Mouse (Mus musculus): ENCODE data around the gene Tmod1. TPM values are rescaled to one million over a fixed set of nuclear protein-coding genes. Genes with fewer than 3 reads are reported as not detected.

Tmod1 gene
- polyA plus RNA-seq, 1 experiment from 2014 or later: 1.9 TPM

DNA sequence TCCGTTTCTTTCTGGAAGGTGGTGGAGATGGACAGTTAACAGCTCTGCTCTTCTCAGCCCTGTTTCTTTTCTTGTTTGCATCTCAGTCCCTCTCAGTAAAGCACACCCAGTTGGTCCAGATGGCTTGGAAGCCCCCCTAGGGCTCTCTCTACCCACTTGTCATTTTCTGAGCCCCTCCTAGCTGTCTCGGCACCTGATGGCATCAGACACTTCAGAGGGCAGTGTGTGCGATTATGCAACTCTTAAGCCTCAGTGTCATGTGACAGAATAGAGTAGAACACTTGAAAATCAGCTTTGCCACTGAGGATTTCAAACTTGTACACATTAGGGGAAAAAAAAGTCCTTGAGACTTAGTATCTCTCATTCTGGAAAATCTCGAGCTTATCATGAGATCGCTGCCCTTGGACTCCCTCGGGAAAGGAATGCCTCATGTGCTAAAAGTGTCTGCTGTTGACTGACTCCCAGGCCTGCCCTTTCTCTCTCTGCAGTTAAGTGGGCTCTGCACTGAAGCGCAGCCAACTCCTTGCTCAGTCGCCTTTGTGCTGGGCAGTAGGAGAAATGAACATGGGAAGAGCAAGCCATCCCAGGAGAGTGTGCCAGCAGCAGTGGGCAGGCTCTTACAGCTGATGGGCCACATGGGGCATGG, 27.1 kb downstream of the Tmod1 start:
- ATAC-seq (ENCODE audit: low FRiP score): no peak
- WGBS: 75% methylated on average over 8 of the region's 8 CpGs
- Histone ChIP-seq H3K9me3 (ENCODE audit: control insufficient read depth, low read length) (no peaks in the 10 kb centered on the region), H3K36me3 (replicated peaks; ENCODE audit: control insufficient read depth, insufficient read depth) (no peaks in the 10 kb centered on the region), H3K27me3 (ENCODE audit: control insufficient read depth, insufficient read depth, low read length) (no peaks in the 10 kb centered on the region), H3K27ac (no peak overlapping the region), H3K4me2 (replicated peaks) (no peak overlapping the region), H3K9ac (no peak overlapping the region), H3K4me1 (replicated peaks; ENCODE audit: control insufficient read depth, insufficient read depth, low read length) (no peaks in the 10 kb centered on the region), H3K4me3 (replicated peaks; ENCODE audit: low read length) (no peak overlapping the region)
- DNase-seq (ENCODE audit: low spot score): no peak

GRCm38 (mm10) chr4:46068060-46068459, 29.3 kb downstream of the Tmod1 start:
- DNase-seq (ENCODE audit: low spot score) (no peak), ATAC-seq (ENCODE audit: low FRiP score) (no peak)
- Histone ChIP-seq H3K27ac (no peak overlapping the region), H3K9me3 (ENCODE audit: control insufficient read depth, low read length) (no peaks in the 10 kb centered on the region), H3K4me2 (replicated peaks) (no peak overlapping the region), H3K4me1 (replicated peaks; ENCODE audit: control insufficient read depth, insufficient read depth, low read length) (no peaks in the 10 kb centered on the region), H3K9ac (no peak overlapping the region), H3K27me3 (ENCODE audit: control insufficient read depth, insufficient read depth, low read length) (no peaks in the 10 kb centered on the region), H3K36me3 (replicated peaks; ENCODE audit: control insufficient read depth, insufficient read depth) (no peaks in the 10 kb centered on the region), H3K4me3 (replicated peaks; ENCODE audit: low read length) (no peak overlapping the region)
- 93% methylated on average over 3 of the region's 3 CpGs for WGBS

GRCm38 (mm10) chr4:46068573-46068972, 29.8 kb downstream of the Tmod1 start:
- no peak overlapping the region for H3K4me2 ChIP-seq (replicated peaks)
- no peak for ATAC-seq (ENCODE audit: low FRiP score)
- 32% methylated on average over 1 of the region's 1 CpGs for WGBS
- H3K36me3 ChIP-seq (replicated peaks; ENCODE audit: control insufficient read depth, insufficient read depth): no peaks in the 10 kb centered on the region
- no peaks in the 10 kb centered on the region for H3K9me3 ChIP-seq (ENCODE audit: control insufficient read depth, low read length)
- no peak for DNase-seq (ENCODE audit: low spot score)
- no peaks in the 10 kb centered on the region for H3K4me1 ChIP-seq (replicated peaks; ENCODE audit: control insufficient read depth, insufficient read depth, low read length)
- no peaks in the 10 kb centered on the region for H3K27me3 ChIP-seq (ENCODE audit: control insufficient read depth, insufficient read depth, low read length)
- H3K9ac ChIP-seq: no peak overlapping the region
- H3K27ac ChIP-seq: no peak overlapping the region
- H3K4me3 ChIP-seq (replicated peaks; ENCODE audit: low read length): no peak overlapping the region

DNA sequence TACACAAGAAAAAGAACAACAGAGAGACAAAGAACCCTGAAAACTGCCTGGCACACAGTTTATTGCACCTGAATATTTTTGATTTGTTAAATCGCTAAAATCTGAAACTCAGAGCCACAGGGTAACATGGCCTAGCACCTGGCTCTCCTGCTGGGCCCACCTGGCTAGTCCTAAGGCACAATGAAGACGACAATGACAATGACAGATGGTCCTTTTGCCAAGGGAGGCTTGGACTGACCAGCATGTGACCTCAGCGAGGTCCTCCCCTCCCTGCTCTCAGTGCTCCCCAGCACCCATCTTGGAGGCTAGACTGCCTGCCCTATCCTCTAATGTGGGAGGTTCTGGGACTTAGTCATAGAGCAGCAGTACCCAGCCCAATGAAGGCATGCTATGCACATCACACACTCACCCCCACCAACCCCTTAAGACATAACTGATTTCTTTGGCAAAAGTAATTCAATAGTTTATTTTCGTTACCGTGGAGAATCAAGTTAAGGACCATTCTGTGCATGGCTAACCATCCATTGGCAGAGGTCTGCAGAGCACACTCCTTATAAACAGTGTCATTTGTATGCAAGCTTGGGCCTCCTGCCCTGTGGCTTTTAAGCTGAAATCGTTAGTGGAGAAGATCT, 31.2 kb downstream of the Tmod1 start:
- ATAC-seq (ENCODE audit: low FRiP score): no peak
- H3K9ac ChIP-seq: no peak overlapping the region

DNA sequence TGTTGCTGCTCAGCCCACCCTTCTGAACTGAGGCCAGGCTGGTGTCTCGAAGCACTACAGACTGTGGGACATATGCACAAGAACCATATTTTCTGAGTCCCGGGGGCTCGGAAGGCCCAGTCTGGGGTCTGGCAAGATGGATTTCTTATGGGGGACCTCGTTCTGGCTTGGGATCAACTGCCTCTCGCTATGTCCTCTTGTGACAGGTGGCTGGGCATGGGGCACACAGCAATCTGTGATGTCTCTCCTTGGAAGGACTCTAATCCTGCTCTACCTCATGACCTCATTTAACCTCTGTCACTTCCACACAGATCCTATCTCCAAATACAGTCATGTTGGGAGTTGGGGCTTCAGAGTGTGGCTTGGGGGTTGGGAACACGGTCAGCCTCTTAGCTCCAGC, 33.9 kb downstream of the Tmod1 start:
- 90% methylated on average over 6 of the region's 6 CpGs for WGBS
- H3K4me3 ChIP-seq (replicated peaks; ENCODE audit: low read length): no peak overlapping the region

More for the DNA sequence above, 31.2 kb downstream of the Tmod1 start:
- no peak for DNase-seq (ENCODE audit: low spot score)
- Histone ChIP-seq H3K4me3 (replicated peaks; ENCODE audit: low read length) (no peak overlapping the region), H3K36me3 (replicated peaks; ENCODE audit: control insufficient read depth, insufficient read depth) (no peaks in the 10 kb centered on the region), H3K27ac (no peak overlapping the region), H3K27me3 (ENCODE audit: control insufficient read depth, insufficient read depth, low read length) (no peaks in the 10 kb centered on the region), H3K9me3 (ENCODE audit: control insufficient read depth, low read length) (no peaks in the 10 kb centered on the region), H3K4me1 (replicated peaks; ENCODE audit: control insufficient read depth, insufficient read depth, low read length) (no peaks in the 10 kb centered on the region), H3K4me2 (replicated peaks) (no peak overlapping the region)
- 50% methylated on average over 6 of the region's 6 CpGs for WGBS

GRCm38 (mm10) chr4:46073736-46074135, 35.0 kb downstream of the Tmod1 start:
- Histone ChIP-seq H3K9me3 (ENCODE audit: control insufficient read depth, low read length) (no peaks in the 10 kb centered on the region), H3K27ac (no peak overlapping the region), H3K4me3 (replicated peaks; ENCODE audit: low read length) (no peak overlapping the region), H3K27me3 (ENCODE audit: control insufficient read depth, insufficient read depth, low read length) (no peaks in the 10 kb centered on the region), H3K4me2 (replicated peaks) (no peak overlapping the region), H3K36me3 (replicated peaks; ENCODE audit: control insufficient read depth, insufficient read depth) (no peaks in the 10 kb centered on the region), H3K9ac (no peak overlapping the region), H3K4me1 (replicated peaks; ENCODE audit: control insufficient read depth, insufficient read depth, low read length) (no peaks in the 10 kb centered on the region)
- no peak for DNase-seq (ENCODE audit: low spot score)
- no peak for ATAC-seq (ENCODE audit: low FRiP score)
- 52% methylated on average over 4 of the region's 4 CpGs for WGBS

More for the DNA sequence above, 33.9 kb downstream of the Tmod1 start:
- Histone ChIP-seq H3K27me3 (ENCODE audit: control insufficient read depth, insufficient read depth, low read length) (no peaks in the 10 kb centered on the region), H3K4me1 (replicated peaks; ENCODE audit: control insufficient read depth, insufficient read depth, low read length) (no peaks in the 10 kb centered on the region), H3K36me3 (replicated peaks; ENCODE audit: control insufficient read depth, insufficient read depth) (no peaks in the 10 kb centered on the region), H3K9me3 (ENCODE audit: control insufficient read depth, low read length) (no peaks in the 10 kb centered on the region), H3K9ac (no peak overlapping the region), H3K27ac (no peak overlapping the region), H3K4me2 (replicated peaks) (no peak overlapping the region)
- ATAC-seq (ENCODE audit: low FRiP score) (no peak), DNase-seq (ENCODE audit: low spot score) (no peak)

- Histone ChIP-seq H3K4me1 (replicated peaks; ENCODE audit: control insufficient read depth, insufficient read depth, low read length) (no peaks in the 10 kb centered on the region), H3K9ac (no peak overlapping the region), H3K27ac (no peak overlapping the region), H3K4me2 (replicated peaks) (no peak overlapping the region), H3K27me3 (ENCODE audit: control insufficient read depth, insufficient read depth, low read length) (no peaks in the 10 kb centered on the region), H3K36me3 (replicated peaks; ENCODE audit: control insufficient read depth, insufficient read depth) (no peaks in the 10 kb centered on the region), H3K4me3 (replicated peaks; ENCODE audit: low read length) (no peak overlapping the region), H3K9me3 (ENCODE audit: control insufficient read depth, low read length) (no peaks in the 10 kb centered on the region)
- ATAC-seq (ENCODE audit: low FRiP score): no peak
- 87% methylated on average over 3 of the region's 3 CpGs for WGBS
- DNase-seq (ENCODE audit: low spot score): no peak
Observed at GRCm38 (mm10) chr4:46075664-46076063, 36.9 kb downstream of the Tmod1 start.

- no peaks in the 10 kb centered on the region for H3K36me3 ChIP-seq (replicated peaks; ENCODE audit: control insufficient read depth, insufficient read depth)
- H3K4me1 ChIP-seq (replicated peaks; ENCODE audit: control insufficient read depth, insufficient read depth, low read length): no peaks in the 10 kb centered on the region
- ATAC-seq (ENCODE audit: low FRiP score) (no peak), DNase-seq (ENCODE audit: low spot score) (no peak)
- no peaks in the 10 kb centered on the region for H3K27me3 ChIP-seq (ENCODE audit: control insufficient read depth, insufficient read depth, low read length)
- no peak overlapping the region for H3K4me3 ChIP-seq (replicated peaks; ENCODE audit: low read length)
- 78% methylated on average over 2 of the region's 2 CpGs for WGBS
- H3K9ac ChIP-seq: no peak overlapping the region
- H3K9me3 ChIP-seq (ENCODE audit: control insufficient read depth, low read length): no peaks in the 10 kb centered on the region
- no peak overlapping the region for H3K27ac ChIP-seq
- H3K4me2 ChIP-seq (replicated peaks): no peak overlapping the region
Observed at GRCm38 (mm10) chr4:46076892-46077291, 38.2 kb downstream of the Tmod1 start.

DNA sequence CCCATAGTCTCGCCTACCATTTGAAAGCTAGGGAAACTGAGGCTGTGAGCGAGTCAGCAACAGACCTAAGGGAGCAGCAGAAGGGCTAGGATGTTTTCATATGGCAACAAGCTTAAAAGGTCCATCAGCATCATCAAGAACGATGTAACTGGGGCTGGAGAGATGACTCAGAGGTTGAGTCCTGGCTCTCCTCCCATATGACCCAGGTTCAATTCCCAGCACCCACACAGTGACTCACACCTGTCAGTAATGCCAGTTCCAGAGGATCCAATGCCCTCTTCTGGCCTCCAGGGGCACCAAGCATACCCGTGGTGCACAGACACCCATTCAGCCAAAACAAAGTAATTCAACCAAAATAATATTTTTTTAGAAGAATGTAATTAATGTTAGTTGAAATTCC, 41.5 kb downstream of the Tmod1 start:
- WGBS: 91% methylated on average over 4 of the region's 4 CpGs
- Histone ChIP-seq H3K27me3 (ENCODE audit: control insufficient read depth, insufficient read depth, low read length) (no peaks in the 10 kb centered on the region), H3K9me3 (ENCODE audit: control insufficient read depth, low read length) (no peaks in the 10 kb centered on the region), H3K4me3 (replicated peaks; ENCODE audit: low read length) (no peak overlapping the region), H3K9ac (no peak overlapping the region), H3K4me2 (replicated peaks) (no peak overlapping the region), H3K27ac (no peak overlapping the region), H3K36me3 (replicated peaks; ENCODE audit: control insufficient read depth, insufficient read depth) (no peaks in the 10 kb centered on the region), H3K4me1 (replicated peaks; ENCODE audit: control insufficient read depth, insufficient read depth, low read length) (0 out of 2 replicates have a peak, but pooled peaks cover 5% of the 10 kb centered on the region)
- ATAC-seq (ENCODE audit: low FRiP score): no peak
- no peak for DNase-seq (ENCODE audit: low spot score)

All from hindbrain, embryonic 14.5 days (tissue).